Mouse (Mus musculus) small intestine, adult 2 months (tissue): ENCODE results near the gene Zfyve28.

Experiments
- CTCF ChIP-seq: fragments of 200-500 bp; IDR thresholded peaks from 2 replicates; pipeline ENCODE4 v1.5.1; 2012; ENCODE audit warnings: low read depth, mild to moderate bottlenecking, control low read depth, inconsistent platforms, low read length, moderate library complexity, mixed read lengths; ENCODE audit not compliant: insufficient replicate concordance, insufficient read length; ENCODE audit errors: extremely low read depth
- POLR2A ChIP-seq: fragments of 200-500 bp; IDR thresholded peaks from 2 replicates; pipeline ENCODE4 v1.6.1; 2012; ENCODE audit warnings: low read depth, mild to moderate bottlenecking, control low read depth, inconsistent platforms, low read length, moderate library complexity

GRCm38 (mm10) chr5:34288154-34288716, at the start of gene Zfyve28, which contains the start of gene Cfap99:
- TF ChIP-seq CTCF (no peak), POLR2A (no peak)
